Mouse (Mus musculus) ES-E14 (cell line): Measurements from ENCODE around the gene Sult6b2. TPM values are rescaled to one million over a fixed set of nuclear protein-coding genes. Genes with fewer than 3 reads are reported as not detected.
A peak's percentile ranks its signal among the peaks of the same experiment; 100 is the strongest.

Experiments
- DNase-seq: peaks from one replicate; pipeline ENCODE4 v3.0.0-alpha.2; 2013; ENCODE audit warnings: low read depth, low spot score
- H3K27ac ChIP-seq: 2 replicates; pipeline ENCODE4 v1.5.1; 2012; ENCODE audit warnings: low read depth, mild to moderate bottlenecking, low read length, moderate library complexity, mixed read lengths; ENCODE audit not compliant: poor library complexity, insufficient read depth, severe bottlenecking
- H3K36me3 ChIP-seq: 2 replicates; pipeline ENCODE4 v1.6.1; 2012; ENCODE audit warnings: mild to moderate bottlenecking, low read length, moderate library complexity, mixed read lengths; ENCODE audit not compliant: control insufficient read depth, poor library complexity, insufficient read depth, severe bottlenecking
- H3K4me1 ChIP-seq, 2 experiments: fragments of 150-350 bp in 1 of 2; sonication (generic) in 1 of 2; 2 replicates each; pipeline ENCODE4 v1.6.1; 2012; ENCODE audit warnings: low read length in 2 of 2, mild to moderate bottlenecking in 1 of 2, mixed read lengths in 1 of 2; ENCODE audit not compliant: control insufficient read depth in 2 of 2, insufficient read depth in 2 of 2, poor library complexity in 1 of 2
- H3K4me3 ChIP-seq, 2 experiments: fragments of 150-350 bp in 1 of 2; sonication (generic) in 1 of 2; 2 replicates each; pipeline ENCODE4 v1.5.1; 2012; ENCODE audit warnings: low read length in 2 of 2, low read depth in 1 of 2, mild to moderate bottlenecking in 1 of 2, mixed read lengths in 1 of 2; ENCODE audit not compliant: insufficient read depth in 1 of 2, poor library complexity in 1 of 2, severe bottlenecking in 1 of 2
- H3K9ac ChIP-seq: 2 replicates; pipeline ENCODE4 v1.6.1; 2012; ENCODE audit warnings: low read depth, mild to moderate bottlenecking, low read length, mixed read lengths; ENCODE audit not compliant: poor library complexity, insufficient read depth, severe bottlenecking
- H3K9me3 ChIP-seq: fragments of 150-350 bp; sonication (generic); 2 replicates; pipeline ENCODE4 v1.6.1; 2012; ENCODE audit warnings: low read depth, mild to moderate bottlenecking, low read length; ENCODE audit not compliant: control insufficient read depth, insufficient read depth
- CHD2 ChIP-seq: IDR thresholded peaks from 2 replicates; pipeline ENCODE4 v1.6.1; 2014; ENCODE audit warnings: mild to moderate bottlenecking, low read depth, low read length, inconsistent platforms
- HCFC1 ChIP-seq: IDR thresholded peaks from 2 replicates; pipeline ENCODE4 v1.6.1; 2012; ENCODE audit warnings: low read length, inconsistent platforms, borderline replicate concordance; ENCODE audit not compliant: insufficient read depth
- MAFK ChIP-seq: IDR thresholded peaks from 2 replicates; pipeline ENCODE4 v1.6.1; 2014; ENCODE audit warnings: mild to moderate bottlenecking, low read depth, low read length, inconsistent platforms; ENCODE audit not compliant: insufficient read depth
- ZC3H11A ChIP-seq: IDR thresholded peaks from 2 replicates; pipeline ENCODE4 v1.6.1; 2012; ENCODE audit warnings: low read depth, mild to moderate bottlenecking, inconsistent platforms, low read length, borderline replicate concordance
- ZNF384 ChIP-seq: IDR thresholded peaks from 2 replicates; pipeline ENCODE4 v1.6.1; 2012; ENCODE audit warnings: low read depth, low read length, inconsistent platforms
- in situ Hi-C, 2 experiments: fragments of 600-800 bp; cut with MboI; formaldehyde crosslinking; loops; one replicate each; pipeline ENCODE4 v1.15.1; 2025; ENCODE audit warnings: low sequenced_read_pairs in 2 of 2, inconsistent platforms in 1 of 2; ENCODE audit not compliant: unreplicated experiment in 2 of 2
- total RNA-seq: library from RNA; depleted of rRNA; stranded (reverse); fragments of 300-350 nt; gene quantifications from 2 replicates; pipeline ENCODE4 v1.2.3, GENCODE M21; 2012

The Sult6b2 gene
- total RNA-seq, 1 experiment: 0.31 TPM

DNA sequence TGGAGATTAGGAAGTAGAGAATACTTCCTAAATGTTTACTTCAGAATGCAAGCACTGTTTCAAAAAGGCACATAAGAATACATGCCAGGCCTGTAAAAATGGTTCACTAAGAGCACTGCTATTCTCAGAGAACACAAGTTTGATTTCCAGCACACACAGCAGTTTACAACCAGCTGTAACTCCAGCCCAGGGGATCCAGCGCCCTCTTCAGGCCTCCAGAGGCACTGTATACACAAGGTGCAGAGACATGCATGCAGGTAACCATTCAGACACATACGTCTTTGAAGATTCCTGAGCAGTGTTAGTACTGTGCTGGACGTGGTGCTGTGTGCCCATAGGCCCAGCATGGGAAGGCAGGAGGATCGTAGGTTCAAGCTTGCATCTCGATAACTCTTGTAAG is 30.7 kb downstream of the Sult6b2 start:
- H3K27ac ChIP-seq: no peak overlapping the region
- in situ Hi-C loops: no loop called here
- H3K4me3 ChIP-seq: no peak overlapping the region
- H3K36me3 ChIP-seq: peaks cover 28% of the 10 kb centered on the region
- H3K9me3 ChIP-seq: no peaks in the 10 kb centered on the region
- DNase-seq: no peak
- peak; percentile 54; the same call in 1 of the 2 replicates for TF ChIP-seq MAFK
- TF ChIP-seq HCFC1: no peak
- peaks cover 0 to 6% of the 10 kb centered on the region in 2 experiments; a peak in 1 of 4 replicates for H3K4me1 ChIP-seq
- no peak overlapping the region for H3K9ac ChIP-seq

DNA sequence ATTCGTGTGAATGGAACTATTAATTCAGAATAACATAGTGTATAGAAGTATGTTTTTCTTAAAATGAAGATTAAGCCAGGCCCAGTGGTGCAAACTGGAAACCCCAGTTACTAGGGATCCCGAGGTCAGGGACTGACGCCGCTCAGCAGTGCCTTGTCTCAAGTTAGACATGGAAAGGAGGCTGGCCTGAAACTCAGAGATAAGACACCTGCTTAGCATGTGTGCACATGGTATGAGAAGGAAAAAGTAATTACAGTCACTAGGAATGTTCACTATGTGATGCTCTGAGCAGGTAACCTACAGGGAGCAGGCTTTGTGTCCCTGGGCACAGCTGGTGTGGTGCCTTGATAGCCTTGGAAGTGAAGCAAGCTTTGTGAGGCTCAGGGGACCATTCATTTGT is 32.7 kb downstream of the Sult6b2 start:
- H3K36me3 ChIP-seq: peaks cover 38% of the 10 kb centered on the region
- DNase-seq: no peak
- H3K9me3 ChIP-seq: no peaks in the 10 kb centered on the region
- no peak overlapping the region for H3K27ac ChIP-seq
- no peak overlapping the region for H3K9ac ChIP-seq
- in situ Hi-C loops: no loop called here
- H3K4me3 ChIP-seq: no peak overlapping the region
- TF ChIP-seq ZC3H11A: no peak
- TF ChIP-seq HCFC1: no peak
- TF ChIP-seq ZNF384: no peak
- TF ChIP-seq MAFK: no peak
- no peak for TF ChIP-seq CHD2
- peaks cover 0 to 6% of the 10 kb centered on the region in 2 experiments; a peak in 1 of 4 replicates for H3K4me1 ChIP-seq

DNA sequence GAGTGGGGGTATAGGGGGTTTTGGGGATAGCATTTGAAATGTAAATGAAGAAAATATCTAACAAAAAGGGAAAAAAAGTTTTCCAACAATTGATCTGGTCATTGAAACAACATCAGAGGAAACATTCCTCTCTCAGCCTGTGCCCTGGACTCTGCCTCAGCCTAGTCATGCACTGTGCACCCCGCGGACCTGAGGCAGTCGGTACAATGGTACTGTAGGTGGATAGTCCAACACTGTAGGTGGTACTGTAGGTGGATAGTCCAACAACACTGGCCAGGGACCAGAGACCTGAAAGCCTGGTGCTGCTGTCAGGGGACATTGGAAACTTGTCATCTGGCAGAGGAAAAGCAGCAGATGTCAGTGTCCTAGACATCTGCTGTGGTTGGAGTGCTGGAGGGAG is 34.4 kb downstream of the Sult6b2 start:
- DNase-seq: no peak
- in situ Hi-C loops: no loop called here
- Histone ChIP-seq H3K4me1 (peaks cover 0 to 6% of the 10 kb centered on the region in 2 experiments; a peak in 1 of 4 replicates), H3K36me3 (peaks cover 47% of the 10 kb centered on the region), H3K27ac (no peak overlapping the region), H3K9me3 (no peaks in the 10 kb centered on the region), H3K4me3 (no peak overlapping the region), H3K9ac (0 out of 2 replicates have a peak overlapping the region, but pooled peaks have one; percentile 35)
- TF ChIP-seq ZC3H11A (no peak), MAFK (no peak), HCFC1 (no peak), ZNF384 (no peak), CHD2 (no peak)

DNA sequence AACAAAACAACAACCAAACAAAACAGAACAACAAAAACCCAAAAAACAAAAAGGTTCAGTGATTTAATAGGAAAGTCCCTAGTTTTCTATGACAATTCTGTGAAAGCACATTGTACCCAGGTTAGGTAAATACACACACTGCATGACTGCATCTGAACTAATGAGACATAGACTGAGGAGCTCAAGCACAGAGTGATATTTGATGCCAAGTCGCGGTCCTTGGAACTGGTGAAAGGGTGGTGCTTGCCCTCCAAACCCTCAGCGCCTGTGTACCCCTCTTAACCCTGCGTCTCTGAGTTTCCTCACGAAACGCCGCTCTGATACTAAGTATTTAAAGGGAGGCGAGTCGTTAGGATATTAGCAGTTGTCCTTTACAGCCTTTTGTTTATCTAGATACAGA is 37.0 kb downstream of the Sult6b2 start:
- Histone ChIP-seq H3K4me1 (peaks cover 0 to 6% of the 10 kb centered on the region in 2 experiments; a peak in 1 of 4 replicates), H3K9ac (no peak overlapping the region), H3K4me3 (no peak overlapping the region), H3K36me3 (peaks cover 44% of the 10 kb centered on the region), H3K27ac (no peak overlapping the region), H3K9me3 (no peaks in the 10 kb centered on the region)
- TF ChIP-seq HCFC1 (no peak), ZNF384 (no peak), ZC3H11A (no peak), MAFK (no peak), CHD2 (no peak)
- no peak for DNase-seq
- in situ Hi-C loops: no loop called here

DNA sequence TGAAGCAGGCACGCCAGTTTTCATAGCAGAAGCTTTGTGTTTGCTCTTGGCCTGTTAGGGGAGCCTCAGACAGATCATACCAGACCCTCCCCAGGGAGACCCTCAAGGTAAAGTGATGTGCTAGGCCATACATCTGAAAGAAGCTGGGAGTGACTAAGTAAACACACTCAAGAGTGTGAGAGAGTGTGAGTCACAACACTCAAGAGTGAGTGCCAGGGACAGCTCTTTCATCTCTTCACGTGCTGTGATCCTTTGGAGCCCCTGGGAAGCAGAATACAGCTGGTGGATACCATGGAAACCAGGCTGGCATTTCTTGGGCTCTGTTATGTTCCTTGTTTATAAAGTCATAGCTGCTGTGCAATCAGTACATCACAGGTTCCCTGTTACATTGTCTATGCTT is 39.4 kb downstream of the Sult6b2 start:
- Histone ChIP-seq H3K4me3 (no peak overlapping the region), H3K27ac (no peak overlapping the region), H3K9ac (no peak overlapping the region), H3K36me3 (peaks cover 37% of the 10 kb centered on the region), H3K9me3 (no peaks in the 10 kb centered on the region), H3K4me1 (peaks cover 0 to 1% of the 10 kb centered on the region in 2 experiments; a peak in 1 of 4 replicates)
- DNase-seq: no peak
- TF ChIP-seq HCFC1: no peak
- TF ChIP-seq ZNF384: no peak
- TF ChIP-seq ZC3H11A: no peak
- TF ChIP-seq CHD2: no peak
- TF ChIP-seq MAFK: no peak
- in situ Hi-C loops: no loop called here
